In the genomic region with DNA sequence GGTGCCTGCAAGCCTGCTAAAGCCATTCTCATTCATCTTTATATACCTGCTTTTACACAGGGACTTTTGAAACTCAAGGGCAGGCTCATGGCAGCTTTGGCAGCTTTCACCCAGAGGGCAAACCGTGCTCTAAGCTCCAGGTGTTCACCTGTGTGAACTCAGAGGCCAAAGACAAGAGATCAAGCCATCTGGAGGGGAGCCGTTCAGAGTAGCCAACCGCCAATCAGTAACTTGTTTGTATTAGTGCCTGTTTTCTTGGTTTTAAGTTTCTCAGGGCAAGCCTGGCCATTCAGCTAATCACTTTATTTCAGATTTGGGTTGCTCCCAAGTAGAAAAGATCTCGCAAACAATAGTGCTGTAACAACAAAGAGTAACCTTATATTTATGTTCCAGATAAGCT, we compare ENCODE assay signal across 22 mouse cellular contexts.
"Had no signal": no experiment of that assay in that cellular context is flagged by ENCODE, and none has a peak within 500 bp of the region (broad histone marks: within the 10 kb centered on the region; RNA-seq: fewer than 3 reads in every experiment).

No protein-coding gene starts in this region.

- H3K27ac ChIP-seq: kidney, postnatal 0 days; left cerebral cortex, adult 2 months; liver, embryonic 12.5 days; liver, embryonic 15.5 days; lung, embryonic 15.5 days; midbrain, embryonic 10.5 days; midbrain, embryonic 13.5 days; neural tube, embryonic 13.5 days; stomach, embryonic 15.5 days had no signal

- H3K36me3 ChIP-seq: liver, embryonic 12.5 days; liver, embryonic 15.5 days; lung, embryonic 15.5 days; midbrain, embryonic 10.5 days; midbrain, embryonic 13.5 days; neural tube, embryonic 13.5 days; stomach, embryonic 15.5 days had no signal

- H3K4me2 ChIP-seq: liver, embryonic 12.5 days; liver, embryonic 15.5 days; lung, embryonic 15.5 days; midbrain, embryonic 13.5 days; neural tube, embryonic 13.5 days; stomach, embryonic 15.5 days had no signal

- ATAC-seq: liver, embryonic 12.5 days; midbrain, embryonic 13.5 days; midbrain, embryonic 16.5 days had no signal

- DNase-seq: kidney, postnatal 25 days; layer of hippocampus, postnatal 36 days; lung, postnatal 10 days; lung, postnatal 36 days; retina, postnatal 1 day; right cerebral cortex, postnatal 25 days; spleen, adult 18-20 months; thymus, adult 2 months; thymus, postnatal 14 days; thymus, postnatal 4 days had no signal

- H3K9ac ChIP-seq: liver, embryonic 12.5 days; liver, embryonic 15.5 days; lung, embryonic 15.5 days; midbrain, embryonic 13.5 days; neural tube, embryonic 13.5 days; stomach, embryonic 15.5 days had no signal

- H3K27me3 ChIP-seq: liver, embryonic 12.5 days; liver, embryonic 15.5 days; lung, embryonic 15.5 days; megakaryocyte, embryonic 14.5 days; midbrain, embryonic 13.5 days; neural tube, embryonic 13.5 days; stomach, embryonic 15.5 days had no signal

- H3K9me3 ChIP-seq: liver, embryonic 12.5 days; liver, embryonic 15.5 days; lung, embryonic 15.5 days; megakaryocyte, embryonic 14.5 days; midbrain, embryonic 10.5 days; midbrain, embryonic 13.5 days; neural tube, embryonic 13.5 days; stomach, embryonic 15.5 days had no signal

- H3K4me3 ChIP-seq: left cerebral cortex, adult 2 months; liver, embryonic 12.5 days; liver, embryonic 15.5 days; lung, embryonic 15.5 days; megakaryocyte, embryonic 14.5 days; midbrain, embryonic 10.5 days; midbrain, embryonic 13.5 days; myocyte; neural tube, embryonic 13.5 days; stomach, embryonic 15.5 days had no signal

- H3K4me1 ChIP-seq: liver, embryonic 12.5 days; liver, embryonic 15.5 days; megakaryocyte, embryonic 14.5 days; midbrain, embryonic 10.5 days; midbrain, embryonic 13.5 days; neural tube, embryonic 13.5 days; stomach, embryonic 15.5 days had no signal
